Mouse (Mus musculus) retina, postnatal 7 days (tissue): ENCODE measurements around the gene Tsc2.

ENCODE experiments used
- DNase-seq: peaks from one replicate; pipeline ENCODE4 v3.0.0-alpha.2; 2012; ENCODE audit warnings: low read depth, low spot score

The Tsc2 gene

GRCm38 (mm10) chr17:24572651-24573245 lies 59.7 kb downstream of the Tsc2 start:
- DNase-seq, result no peak

GRCm38 (mm10) chr17:24569837-24570236 lies 62.6 kb downstream of the Tsc2 start:
- DNase-seq, result no peak

- no peak for DNase-seq
Measured at GRCm38 (mm10) chr17:24567034-24567779, 65.2 kb downstream of the Tsc2 start.

- no peak for DNase-seq
Measured at GRCm38 (mm10) chr17:24565792-24566191, 66.6 kb downstream of the Tsc2 start.

- no peak for DNase-seq
Measured at GRCm38 (mm10) chr17:24565092-24565491, 67.3 kb downstream of the Tsc2 start.

- DNase-seq, result no peak
Measured at GRCm38 (mm10) chr17:24564422-24564821, 68.0 kb downstream of the Tsc2 start.

- no peak for DNase-seq
Measured at GRCm38 (mm10) chr17:24563638-24564037, 68.8 kb downstream of the Tsc2 start.

GRCm38 (mm10) chr17:24561592-24561991 lies 70.8 kb downstream of the Tsc2 start:
- no peak for DNase-seq

GRCm38 (mm10) chr17:24560301-24561028 lies 72.0 kb downstream of the Tsc2 start:
- no peak for DNase-seq

- DNase-seq, result no peak
Measured at GRCm38 (mm10) chr17:24559146-24559545, 73.3 kb downstream of the Tsc2 start.

- no peak for DNase-seq
Measured at GRCm38 (mm10) chr17:24558600-24559099, 73.8 kb downstream of the Tsc2 start.

- DNase-seq, result no peak
Measured at GRCm38 (mm10) chr17:24557091-24557490, 75.3 kb downstream of the Tsc2 start.

- DNase-seq, result no peak
Measured at GRCm38 (mm10) chr17:24551050-24551444, 81.4 kb downstream of the Tsc2 start.

- DNase-seq, result peak; percentile 53
Measured at GRCm38 (mm10) chr17:24550416-24551049, 81.9 kb downstream of the Tsc2 start.

GRCm38 (mm10) chr17:24549618-24550415 lies 82.6 kb downstream of the Tsc2 start, which contains the start of gene Pkd1:
Gene Pkd1 (plus strand): TSS chr17:24549834.
- DNase-seq, result peak; percentile 98

GRCm38 (mm10) chr17:24548921-24549617 lies 83.4 kb downstream of the Tsc2 start:
- DNase-seq, result peak; percentile 17

GRCm38 (mm10) chr17:24548435-24548834 lies 84.0 kb downstream of the Tsc2 start:
- no peak for DNase-seq

- DNase-seq, result no peak
Measured at GRCm38 (mm10) chr17:24546234-24546633, 86.2 kb downstream of the Tsc2 start.
